Mouse (Mus musculus): Measurements from ENCODE around the gene Grb10. TPM values are rescaled to one million over a fixed set of nuclear protein-coding genes. Genes with fewer than 3 reads are reported as not detected.

Gene Grb10
- polyA plus RNA-seq, 1 experiment = 0.01 TPM

DNA sequence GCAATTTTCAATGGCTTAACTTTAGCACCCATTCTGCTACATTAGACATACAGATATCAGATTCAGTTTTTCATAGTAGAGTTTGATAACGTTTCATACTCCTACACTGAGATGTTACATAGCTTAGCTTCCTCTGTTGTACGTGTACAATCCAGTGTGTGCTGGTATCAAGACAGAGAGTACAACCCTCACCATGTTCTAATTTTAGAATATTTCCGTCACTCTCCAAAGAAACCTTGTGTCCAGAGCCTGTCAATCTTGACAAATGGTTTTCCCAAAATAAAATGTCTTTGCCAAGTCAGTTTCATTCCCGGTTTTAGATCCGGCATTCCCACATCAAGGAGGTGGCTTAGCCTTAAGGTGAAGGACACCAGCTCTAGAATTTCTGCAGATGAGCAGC, 44.7 kb downstream of the Grb10 start:
- no peaks in the 10 kb centered on the region for H3K36me3 ChIP-seq (ENCODE audit: control insufficient read depth, insufficient read depth)
- TF ChIP-seq FOSL1 (IDR thresholded peaks at IDR 0.05; ENCODE audit: insufficient read depth, low read length, poor library complexity, severe bottlenecking) (no peak), MYOG (IDR thresholded peaks at IDR 0.05; ENCODE audit: control insufficient read depth, extremely low read depth, insufficient read length) (no peak), CEBPB (IDR thresholded peaks at IDR 0.05; ENCODE audit: low read depth) (no peak), MYOD1 (IDR thresholded peaks at IDR 0.05; ENCODE audit: control insufficient read depth, insufficient read length, low read depth) (no peak), MAX (IDR thresholded peaks at IDR 0.05) (no peak), CTCF (IDR thresholded peaks at IDR 0.05; ENCODE audit: control insufficient read depth, insufficient read depth, insufficient read length) (no peak), USF1 (IDR thresholded peaks at IDR 0.05; ENCODE audit: low read depth) (no peak)

DNA sequence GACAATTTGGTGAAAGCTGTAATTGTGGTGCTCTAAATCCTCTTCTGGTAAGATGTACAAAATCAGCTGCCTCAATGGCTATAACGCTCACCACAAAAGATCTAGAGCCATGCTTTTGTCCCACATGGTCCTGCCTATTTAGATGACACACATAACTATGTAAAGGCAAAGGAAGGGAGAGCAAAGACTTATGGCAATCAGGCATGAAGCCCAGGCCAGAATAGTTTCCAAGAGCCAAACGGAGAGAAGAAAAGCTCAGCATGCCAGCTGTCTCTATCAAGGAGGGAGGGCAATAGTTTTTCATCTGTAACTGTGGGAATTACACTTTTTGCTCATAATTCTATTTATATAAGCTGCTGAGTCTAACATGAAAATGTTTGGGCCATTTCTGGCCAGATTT, 45.3 kb downstream of the Grb10 start:
- no peak for TF ChIP-seq CEBPB (IDR thresholded peaks at IDR 0.05; ENCODE audit: low read depth)
- TF ChIP-seq MAX (IDR thresholded peaks at IDR 0.05) = no peak
- no peak for TF ChIP-seq MYOD1 (IDR thresholded peaks at IDR 0.05; ENCODE audit: control insufficient read depth, insufficient read length, low read depth)
- TF ChIP-seq FOSL1 (IDR thresholded peaks at IDR 0.05; ENCODE audit: insufficient read depth, low read length, poor library complexity, severe bottlenecking) = no peak
- no peak for TF ChIP-seq USF1 (IDR thresholded peaks at IDR 0.05; ENCODE audit: low read depth)
- no peak for TF ChIP-seq MYOG (IDR thresholded peaks at IDR 0.05; ENCODE audit: control insufficient read depth, extremely low read depth, insufficient read length)
- no peak for TF ChIP-seq CTCF (IDR thresholded peaks at IDR 0.05; ENCODE audit: control insufficient read depth, insufficient read depth, insufficient read length)
- no peak overlapping the region for H3ac ChIP-seq (ENCODE audit: control insufficient read depth, insufficient read length, low read depth)
- no peaks in the 10 kb centered on the region for H3K79me3 ChIP-seq (ENCODE audit: low read depth)
- no peak overlapping the region for H3K4me3 ChIP-seq (ENCODE audit: insufficient read depth, poor library complexity, severe bottlenecking)
- no peaks in the 10 kb centered on the region for H3K27me3 ChIP-seq (ENCODE audit: control insufficient read depth, insufficient read depth, insufficient read length)
- H3K79me2 ChIP-seq (ENCODE audit: control insufficient read depth, insufficient read depth) = no peaks in the 10 kb centered on the region
- no peaks in the 10 kb centered on the region for H3K36me3 ChIP-seq (ENCODE audit: control insufficient read depth, insufficient read depth)

More for the DNA sequence above, 44.7 kb downstream of the Grb10 start:
- Histone ChIP-seq H3K79me2 (ENCODE audit: control insufficient read depth, insufficient read depth) (no peaks in the 10 kb centered on the region), H3K27me3 (ENCODE audit: control insufficient read depth, insufficient read depth, insufficient read length) (no peaks in the 10 kb centered on the region), H3K4me3 (ENCODE audit: insufficient read depth, poor library complexity, severe bottlenecking) (no peak overlapping the region), H3ac (ENCODE audit: control insufficient read depth, insufficient read length, low read depth) (no peak overlapping the region), H3K79me3 (ENCODE audit: low read depth) (no peaks in the 10 kb centered on the region)

DNA sequence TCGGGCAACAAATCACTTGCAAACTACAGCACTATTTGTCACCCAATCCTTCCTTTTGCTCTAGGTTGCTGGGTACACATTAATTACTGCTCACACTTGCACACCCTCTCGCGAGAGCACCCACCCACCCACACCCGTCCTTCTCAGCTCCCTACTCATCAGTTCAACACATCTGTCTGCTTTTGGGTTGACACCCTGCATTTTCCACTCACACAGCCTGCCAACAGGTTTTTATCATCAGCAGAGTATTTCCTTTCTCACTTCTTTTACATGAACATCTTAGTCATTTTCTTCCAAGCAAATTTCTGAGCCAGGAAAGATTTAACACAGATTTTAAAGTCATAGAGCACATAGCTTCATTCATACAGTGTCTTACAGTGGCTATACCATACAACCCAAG, 48.6 kb downstream of the Grb10 start:
- Histone ChIP-seq H3K4me3 (ENCODE audit: insufficient read depth, poor library complexity, severe bottlenecking) (no peak overlapping the region), H3K79me3 (ENCODE audit: low read depth) (no peaks in the 10 kb centered on the region), H3K27me3 (ENCODE audit: control insufficient read depth, insufficient read depth, insufficient read length) (no peaks in the 10 kb centered on the region), H3K36me3 (ENCODE audit: control insufficient read depth, insufficient read depth) (no peaks in the 10 kb centered on the region), H3K79me2 (ENCODE audit: control insufficient read depth, insufficient read depth) (no peaks in the 10 kb centered on the region), H3ac (ENCODE audit: control insufficient read depth, insufficient read length, low read depth) (no peak overlapping the region)
- no peak for TF ChIP-seq USF1 (IDR thresholded peaks at IDR 0.05; ENCODE audit: low read depth)
- TF ChIP-seq FOSL1 (IDR thresholded peaks at IDR 0.05; ENCODE audit: insufficient read depth, low read length, poor library complexity, severe bottlenecking) = no peak
- TF ChIP-seq CEBPB (IDR thresholded peaks at IDR 0.05; ENCODE audit: low read depth) = no peak
- no peak for TF ChIP-seq CTCF (IDR thresholded peaks at IDR 0.05; ENCODE audit: control insufficient read depth, insufficient read depth, insufficient read length)
- no peak for TF ChIP-seq MAX (IDR thresholded peaks at IDR 0.05)
- TF ChIP-seq MYOG (IDR thresholded peaks at IDR 0.05; ENCODE audit: control insufficient read depth, extremely low read depth, insufficient read length) = no peak
- no peak for TF ChIP-seq MYOD1 (IDR thresholded peaks at IDR 0.05; ENCODE audit: control insufficient read depth, insufficient read length, low read depth)

DNA sequence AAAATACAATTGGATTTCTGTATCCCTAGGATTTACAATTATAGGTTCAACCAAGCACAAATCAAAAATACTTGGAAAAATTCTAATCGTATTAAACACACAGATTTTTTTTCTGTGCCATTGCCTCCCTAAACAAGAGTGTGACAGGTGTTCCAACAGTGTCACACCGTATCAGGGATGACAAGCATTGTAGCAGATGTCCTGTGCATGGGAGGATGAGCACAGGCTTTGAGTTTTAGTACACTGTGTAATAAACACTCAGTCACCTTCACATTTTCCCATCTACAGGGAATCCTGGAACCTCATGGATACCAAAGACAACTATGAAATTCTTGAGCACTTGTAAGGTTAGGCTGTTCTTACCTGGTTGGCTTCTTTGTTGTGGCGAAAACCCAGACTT, 51.2 kb downstream of the Grb10 start:
- Histone ChIP-seq H3K27me3 (ENCODE audit: control insufficient read depth, insufficient read depth, insufficient read length) (peaks cover 5% of the 10 kb centered on the region), H3K4me3 (ENCODE audit: insufficient read depth, poor library complexity, severe bottlenecking) (no peak overlapping the region), H3K36me3 (ENCODE audit: control insufficient read depth, insufficient read depth) (no peaks in the 10 kb centered on the region), H3K79me3 (ENCODE audit: low read depth) (no peaks in the 10 kb centered on the region), H3K79me2 (ENCODE audit: control insufficient read depth, insufficient read depth) (no peaks in the 10 kb centered on the region), H3ac (ENCODE audit: control insufficient read depth, insufficient read length, low read depth) (no peak overlapping the region)
- no peak for TF ChIP-seq CEBPB (IDR thresholded peaks at IDR 0.05; ENCODE audit: low read depth)
- no peak for TF ChIP-seq MAX (IDR thresholded peaks at IDR 0.05)
- no peak for TF ChIP-seq FOSL1 (IDR thresholded peaks at IDR 0.05; ENCODE audit: insufficient read depth, low read length, poor library complexity, severe bottlenecking)
- TF ChIP-seq MYOD1 (IDR thresholded peaks at IDR 0.05; ENCODE audit: control insufficient read depth, insufficient read length, low read depth) = no peak
- TF ChIP-seq MYOG (IDR thresholded peaks at IDR 0.05; ENCODE audit: control insufficient read depth, extremely low read depth, insufficient read length) = no peak
- TF ChIP-seq USF1 (IDR thresholded peaks at IDR 0.05; ENCODE audit: low read depth) = no peak
- no peak for TF ChIP-seq CTCF (IDR thresholded peaks at IDR 0.05; ENCODE audit: control insufficient read depth, insufficient read depth, insufficient read length)

DNA sequence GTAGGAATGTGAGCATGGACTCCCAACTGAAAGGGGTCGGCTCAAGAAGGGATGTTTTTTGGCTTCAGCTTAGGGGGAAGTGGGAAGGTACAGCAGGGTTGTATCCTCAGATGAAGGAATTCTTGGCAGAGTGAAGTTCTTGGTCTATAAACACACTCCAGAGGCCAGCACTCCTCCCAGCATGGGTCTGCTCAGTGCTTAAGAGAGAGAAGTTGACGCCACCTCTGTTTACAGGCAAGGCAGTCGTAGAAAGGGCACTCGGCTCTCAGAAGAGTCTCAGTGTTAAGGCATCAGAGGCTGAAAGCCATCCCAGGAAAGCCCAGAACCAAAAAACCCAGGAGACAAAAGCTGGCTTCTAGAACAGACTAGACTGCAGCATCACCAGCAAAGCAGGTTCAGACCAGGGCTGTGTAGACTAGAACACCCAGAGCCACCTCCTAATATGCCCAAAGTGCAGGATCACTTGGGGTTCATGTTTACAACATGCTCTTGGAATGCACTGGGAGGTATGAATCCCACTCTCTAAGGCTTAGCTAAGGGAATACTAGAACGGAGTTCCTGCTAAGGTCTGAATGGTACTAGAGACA, 59.8 kb downstream of the Grb10 start:
- Histone ChIP-seq H3ac (ENCODE audit: control insufficient read depth, insufficient read length, low read depth) (no peak overlapping the region), H3K79me2 (ENCODE audit: control insufficient read depth, insufficient read depth) (no peaks in the 10 kb centered on the region), H3K4me3 (ENCODE audit: insufficient read depth, poor library complexity, severe bottlenecking) (no peak overlapping the region), H3K36me3 (ENCODE audit: control insufficient read depth, insufficient read depth) (no peaks in the 10 kb centered on the region), H3K79me3 (ENCODE audit: low read depth) (no peaks in the 10 kb centered on the region), H3K27me3 (ENCODE audit: control insufficient read depth, insufficient read depth, insufficient read length) (peaks cover 8% of the 10 kb centered on the region)
- no peak for TF ChIP-seq MAX (IDR thresholded peaks at IDR 0.05)
- no peak for TF ChIP-seq FOSL1 (IDR thresholded peaks at IDR 0.05; ENCODE audit: insufficient read depth, low read length, poor library complexity, severe bottlenecking)
- TF ChIP-seq CEBPB (IDR thresholded peaks at IDR 0.05; ENCODE audit: low read depth) = no peak
- no peak for TF ChIP-seq MYOG (IDR thresholded peaks at IDR 0.05; ENCODE audit: control insufficient read depth, extremely low read depth, insufficient read length)
- TF ChIP-seq USF1 (IDR thresholded peaks at IDR 0.05; ENCODE audit: low read depth) = no peak

Data from C2C12 (cell line).